Mouse (Mus musculus): ENCODE data around the gene Cited2. TPM values are rescaled to one million over a fixed set of nuclear protein-coding genes. Genes with fewer than 3 reads are reported as not detected.
A peak's percentile ranks its signal among the peaks of the same experiment; 100 is the strongest.

Cited2 gene
- polyA plus RNA-seq, 1 experiment, result 476 TPM

- Histone ChIP-seq H3K4me1 (peaks cover 56% of the 10 kb centered on the region), H3K36me3 (replicated peaks; ENCODE audit: low read length) (peaks cover 29% of the 10 kb centered on the region), H3K9me3 (no peaks in the 10 kb centered on the region), H3K4me3 (replicated peaks) (peak overlapping the region; percentile 93), H3K27me3 (replicated peaks) (no peaks in the 10 kb centered on the region)
- no peak for TF ChIP-seq FLI1 (IDR thresholded peaks at IDR 0.05; ENCODE audit: low read length)
- TF ChIP-seq GATA1 (IDR thresholded peaks at IDR 0.05; ENCODE audit: borderline replicate concordance, low read length), result no peak
Measured at GRCm38 (mm10) chr10:17722158-17722557, 860 bp upstream of the Cited2 start.

GRCm38 (mm10) chr10:17723421-17723841, 413 bp downstream of the Cited2 start:
- Histone ChIP-seq H3K4me3 (replicated peaks) (peak overlapping the region; percentile 93), H3K9me3 (no peaks in the 10 kb centered on the region), H3K36me3 (replicated peaks; ENCODE audit: low read length) (peaks cover 29% of the 10 kb centered on the region), H3K27me3 (replicated peaks) (no peaks in the 10 kb centered on the region), H3K4me1 (peaks cover 58% of the 10 kb centered on the region)
- TF ChIP-seq FLI1 (IDR thresholded peaks at IDR 0.05; ENCODE audit: low read length) (no peak), GATA1 (IDR thresholded peaks at IDR 0.05; ENCODE audit: borderline replicate concordance, low read length) (no peak)

DNA sequence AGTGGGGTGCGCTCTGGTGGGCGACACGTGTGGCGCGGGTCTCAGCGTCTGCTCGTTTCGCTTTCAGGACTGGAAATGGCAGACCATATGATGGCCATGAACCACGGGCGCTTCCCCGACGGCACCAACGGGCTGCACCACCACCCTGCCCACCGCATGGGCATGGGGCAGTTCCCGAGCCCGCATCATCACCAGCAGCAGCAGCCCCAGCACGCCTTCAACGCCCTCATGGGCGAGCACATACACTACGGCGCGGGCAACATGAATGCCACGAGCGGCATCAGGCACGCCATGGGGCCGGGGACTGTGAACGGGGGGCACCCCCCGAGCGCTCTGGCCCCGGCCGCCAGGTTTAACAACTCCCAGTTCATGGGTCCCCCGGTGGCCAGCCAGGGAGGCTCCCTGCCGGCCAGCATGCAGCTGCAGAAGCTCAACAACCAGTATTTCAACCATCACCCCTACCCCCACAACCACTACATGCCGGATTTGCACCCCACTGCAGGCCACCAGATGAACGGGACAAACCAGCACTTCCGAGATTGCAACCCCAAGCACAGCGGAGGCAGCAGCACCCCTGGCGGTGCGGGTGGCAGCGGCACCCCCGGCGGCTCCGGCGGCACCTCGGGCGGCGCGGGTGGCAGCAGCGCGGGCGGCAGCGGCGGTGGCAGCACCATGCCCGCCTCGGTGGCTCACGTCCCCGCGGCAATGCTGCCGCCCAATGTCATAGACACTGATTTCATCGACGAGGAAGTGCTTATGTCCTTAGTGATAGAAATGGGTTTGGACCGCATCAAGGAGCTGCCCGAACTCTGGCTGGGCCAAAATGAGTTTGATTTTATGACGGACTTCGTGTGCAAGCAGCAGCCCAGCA, 1.1 kb downstream of the Cited2 start:
- Histone ChIP-seq H3K4me3 (replicated peaks) (peak overlapping the region; percentile 93), H3K4me1 (peaks cover 55% of the 10 kb centered on the region), H3K9me3 (no peaks in the 10 kb centered on the region), H3K27me3 (replicated peaks) (no peaks in the 10 kb centered on the region), H3K36me3 (replicated peaks; ENCODE audit: low read length) (peaks cover 29% of the 10 kb centered on the region)
- TF ChIP-seq FLI1 (IDR thresholded peaks at IDR 0.05; ENCODE audit: low read length), result no peak
- no peak for TF ChIP-seq GATA1 (IDR thresholded peaks at IDR 0.05; ENCODE audit: borderline replicate concordance, low read length)

- peaks cover 45% of the 10 kb centered on the region for H3K4me1 ChIP-seq
- TF ChIP-seq FLI1 (IDR thresholded peaks at IDR 0.05; ENCODE audit: low read length), result no peak
- no peak for TF ChIP-seq GATA1 (IDR thresholded peaks at IDR 0.05; ENCODE audit: borderline replicate concordance, low read length)
- H3K9me3 ChIP-seq, result no peaks in the 10 kb centered on the region
- H3K4me3 ChIP-seq (replicated peaks), result peak overlapping the region; percentile 93
- no peaks in the 10 kb centered on the region for H3K27me3 ChIP-seq (replicated peaks)
- H3K36me3 ChIP-seq (replicated peaks; ENCODE audit: low read length), result peaks cover 29% of the 10 kb centered on the region
Measured at GRCm38 (mm10) chr10:17725037-17725584, 2.1 kb downstream of the Cited2 start.

- peaks cover 38% of the 10 kb centered on the region for H3K4me1 ChIP-seq
- peak overlapping the region; percentile 93 for H3K4me3 ChIP-seq (replicated peaks)
- no peaks in the 10 kb centered on the region for H3K9me3 ChIP-seq
- peaks cover 29% of the 10 kb centered on the region for H3K36me3 ChIP-seq (replicated peaks; ENCODE audit: low read length)
- TF ChIP-seq FLI1 (IDR thresholded peaks at IDR 0.05; ENCODE audit: low read length) (no peak), GATA1 (IDR thresholded peaks at IDR 0.05; ENCODE audit: borderline replicate concordance, low read length) (no peak)
- no peaks in the 10 kb centered on the region for H3K27me3 ChIP-seq (replicated peaks)
Measured at GRCm38 (mm10) chr10:17725644-17726372, 2.8 kb downstream of the Cited2 start.

DNA sequence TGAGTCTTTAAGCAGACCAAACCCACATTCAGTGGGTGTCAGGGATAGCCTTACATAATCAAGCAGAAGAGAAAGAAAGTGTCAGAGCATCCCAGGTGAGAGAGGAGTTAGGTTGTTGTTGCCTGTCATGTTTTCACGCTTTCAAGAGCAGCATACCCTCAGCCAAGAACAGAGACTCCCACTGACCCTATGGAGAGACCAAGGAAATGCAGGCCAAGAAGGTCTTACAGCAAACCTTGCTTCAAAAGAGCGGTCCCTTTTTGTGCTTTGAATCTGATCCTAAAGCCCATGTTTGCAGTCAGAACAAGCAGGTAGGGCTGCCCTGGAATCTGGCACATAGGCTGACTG, 3.3 kb downstream of the Cited2 start:
- peaks cover 29% of the 10 kb centered on the region for H3K36me3 ChIP-seq (replicated peaks; ENCODE audit: low read length)
- no peak for TF ChIP-seq GATA1 (IDR thresholded peaks at IDR 0.05; ENCODE audit: borderline replicate concordance, low read length)
- TF ChIP-seq FLI1 (IDR thresholded peaks at IDR 0.05; ENCODE audit: low read length), result no peak
- no peaks in the 10 kb centered on the region for H3K9me3 ChIP-seq
- H3K4me3 ChIP-seq (replicated peaks), result peak overlapping the region; percentile 93
- H3K27me3 ChIP-seq (replicated peaks), result no peaks in the 10 kb centered on the region
- H3K4me1 ChIP-seq, result peaks cover 34% of the 10 kb centered on the region

- peaks cover 34% of the 10 kb centered on the region for H3K4me1 ChIP-seq
- H3K36me3 ChIP-seq (replicated peaks; ENCODE audit: low read length), result peaks cover 29% of the 10 kb centered on the region
- no peaks in the 10 kb centered on the region for H3K9me3 ChIP-seq
- no peaks in the 10 kb centered on the region for H3K27me3 ChIP-seq (replicated peaks)
- peak overlapping the region; percentile 77 for H3K4me3 ChIP-seq (replicated peaks)
- no peak for TF ChIP-seq FLI1 (IDR thresholded peaks at IDR 0.05; ENCODE audit: low read length)
- no peak for TF ChIP-seq GATA1 (IDR thresholded peaks at IDR 0.05; ENCODE audit: borderline replicate concordance, low read length)
Measured at GRCm38 (mm10) chr10:17727161-17727925, 4.3 kb downstream of the Cited2 start.

- peaks cover 34% of the 10 kb centered on the region for H3K4me1 ChIP-seq
- TF ChIP-seq GATA1 (IDR thresholded peaks at IDR 0.05; ENCODE audit: borderline replicate concordance, low read length), result no peak
- no peak for TF ChIP-seq FLI1 (IDR thresholded peaks at IDR 0.05; ENCODE audit: low read length)
- H3K9me3 ChIP-seq, result no peaks in the 10 kb centered on the region
- H3K27me3 ChIP-seq (replicated peaks), result no peaks in the 10 kb centered on the region
- H3K36me3 ChIP-seq (replicated peaks; ENCODE audit: low read length), result peaks cover 29% of the 10 kb centered on the region
- peak overlapping the region; percentile 77 for H3K4me3 ChIP-seq (replicated peaks)
Measured at GRCm38 (mm10) chr10:17727926-17728279, 4.9 kb downstream of the Cited2 start.

- TF ChIP-seq GATA1 (IDR thresholded peaks at IDR 0.05; ENCODE audit: borderline replicate concordance, low read length) (no peak), FLI1 (IDR thresholded peaks at IDR 0.05; ENCODE audit: low read length) (no peak)
- Histone ChIP-seq H3K27me3 (replicated peaks) (no peaks in the 10 kb centered on the region), H3K4me1 (peaks cover 34% of the 10 kb centered on the region), H3K36me3 (replicated peaks; ENCODE audit: low read length) (peaks cover 28% of the 10 kb centered on the region), H3K9me3 (no peaks in the 10 kb centered on the region), H3K4me3 (replicated peaks) (no peak overlapping the region)
Measured at GRCm38 (mm10) chr10:17728711-17729110, 5.7 kb downstream of the Cited2 start.

Measured in megakaryocyte, embryonic 14.5 days (primary cell).